Mouse (Mus musculus): ENCODE data around the gene Lama2.

- TF ChIP-seq POLR2A (IDR thresholded peaks at IDR 0.05; ENCODE audit: borderline replicate concordance, extremely low read depth, insufficient read depth, insufficient read length, poor library complexity, severe bottlenecking) (no peak), CTCF (IDR thresholded peaks at IDR 0.05; ENCODE audit: borderline replicate concordance, extremely low read depth, insufficient read depth, insufficient read length) (no peak)
Observed at GRCm38 (mm10) chr10:27222639-27223315, 396.8 kb downstream of the Lama2 start.

Data from brain, embryonic 14.5 days (tissue).